9 mouse cellular contexts compared by ENCODE assay signal in the genomic region with DNA sequence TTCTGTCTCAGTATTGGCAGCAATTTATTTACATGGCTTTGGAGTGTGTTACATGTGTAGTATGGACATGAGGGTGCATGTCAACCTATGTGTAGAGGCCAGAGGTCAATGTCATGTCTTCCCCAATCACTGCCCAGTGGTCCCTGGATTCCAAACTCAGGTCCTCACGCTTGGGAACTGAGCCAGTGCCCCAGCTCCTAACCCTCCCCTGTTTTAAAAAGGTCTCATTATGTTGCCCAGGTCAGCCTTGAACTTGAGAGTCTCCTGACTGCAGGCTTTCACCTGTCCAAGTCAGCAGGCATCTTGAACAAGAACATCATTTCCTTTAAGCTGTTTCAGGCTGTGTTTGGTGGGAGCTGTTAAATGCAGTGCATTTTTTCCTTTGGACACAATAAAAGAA. TPM values are rescaled to one million over a fixed set of nuclear protein-coding genes. Genes with fewer than 3 reads are reported as not detected.
DNase-seq lines count a peak whose midpoint lies in the region; ATAC-seq and TF ChIP-seq lines count a peak whose summit lies in the region.
"Had no signal": no experiment of that assay in that cellular context is flagged by ENCODE, and none has a peak within 500 bp of the region (broad histone marks: within the 10 kb centered on the region; RNA-seq: fewer than 3 reads in every experiment).

No protein-coding gene starts in this region.

- no peak for TF ChIP-seq CTCF in stomach, postnatal 0 days (IDR thresholded peaks at IDR 0.05; ENCODE audit: low read depth)

- H3K9me3 ChIP-seq in heart, embryonic 14.5 days (ENCODE audit: control insufficient read depth, low read length): no peaks in the 10 kb centered on the region
- H3K9me3 ChIP-seq in heart, embryonic 12.5 days (replicated peaks): no peaks in the 10 kb centered on the region
- H3K9me3 ChIP-seq in neural tube, embryonic 12.5 days: no peaks in the 10 kb centered on the region
- no peaks in the 10 kb centered on the region for H3K9me3 ChIP-seq in liver, embryonic 13.5 days (replicated peaks)
- no peaks in the 10 kb centered on the region for H3K9me3 ChIP-seq in stomach, postnatal 0 days (ENCODE audit: control insufficient read depth, low read length)

- 90% methylated on average over 1 of the region's 1 CpGs for WGBS in heart, embryonic 14.5 days
- 86% methylated on average over 1 of the region's 1 CpGs for WGBS in heart, embryonic 12.5 days
- WGBS in neural tube, embryonic 12.5 days: 70% methylated on average over 1 of the region's 1 CpGs
- WGBS in liver, embryonic 13.5 days (ENCODE audit: insufficient replicate concordance): 100% methylated on average over 1 of the region's 1 CpGs
- WGBS in stomach, postnatal 0 days: 85% methylated on average over 1 of the region's 1 CpGs

- 0 out of 4 replicates have a peak overlapping the region, but pooled peaks of 1 of the 2 experiments have one; percentile 51 for H3K27ac ChIP-seq in heart, embryonic 14.5 days (replicated peaks in 1 of 2; ENCODE audit: control insufficient read depth in 1 of 2, insufficient read depth in 1 of 2, low read depth in 2 of 2, low read length in 2 of 2)
- H3K27ac ChIP-seq in heart, embryonic 12.5 days (ENCODE audit: poor library complexity, severe bottlenecking): no peak overlapping the region
- no peak overlapping the region for H3K27ac ChIP-seq in neural tube, embryonic 12.5 days
- peak overlapping the region; percentile 59 for H3K27ac ChIP-seq in liver, embryonic 13.5 days
- peak overlapping the region; percentile 58 for H3K27ac ChIP-seq in stomach, postnatal 0 days (replicated peaks)

- no peak for TF ChIP-seq EP300 in stomach, postnatal 0 days (optimal IDR thresholded peaks at IDR 0.05)

- H3K9ac ChIP-seq in heart, embryonic 14.5 days (ENCODE audit: low read length): no peak overlapping the region
- H3K9ac ChIP-seq in heart, embryonic 12.5 days: no peak overlapping the region
- H3K9ac ChIP-seq in neural tube, embryonic 12.5 days: no peak overlapping the region
- H3K9ac ChIP-seq in liver, embryonic 13.5 days: peak overlapping the region; percentile 60
- no peak overlapping the region for H3K9ac ChIP-seq in stomach, postnatal 0 days (ENCODE audit: low read length)

- peaks cover 21 to 38% of the 10 kb centered on the region in 2 experiments for H3K4me1 ChIP-seq in heart, embryonic 14.5 days (ENCODE audit: control insufficient read depth in 2 of 2, insufficient read depth in 2 of 2, low read length in 2 of 2)
- H3K4me1 ChIP-seq in heart, embryonic 12.5 days (replicated peaks): peaks cover 30% of the 10 kb centered on the region
- peaks cover 7% of the 10 kb centered on the region for H3K4me1 ChIP-seq in neural tube, embryonic 12.5 days
- H3K4me1 ChIP-seq in liver, embryonic 13.5 days (replicated peaks): peaks cover 65% of the 10 kb centered on the region
- no peaks in the 10 kb centered on the region; the same call in 1 of the 2 replicates for H3K4me1 ChIP-seq in stomach, postnatal 0 days (replicated peaks; ENCODE audit: control insufficient read depth, insufficient read depth)

- no peak overlapping the region for H3K4me3 ChIP-seq in heart, embryonic 14.5 days (ENCODE audit: control insufficient read depth in 1 of 2, insufficient read depth in 1 of 2, low read depth in 1 of 2, low read length in 2 of 2)
- H3K4me3 ChIP-seq in heart, embryonic 12.5 days: no peak overlapping the region
- no peak overlapping the region for H3K4me3 ChIP-seq in neural tube, embryonic 12.5 days
- H3K4me3 ChIP-seq in liver, embryonic 13.5 days (replicated peaks): peak overlapping the region; percentile 80
- no peak overlapping the region for H3K4me3 ChIP-seq in stomach, postnatal 0 days (ENCODE audit: low read depth, low read length)

- ATAC-seq in heart, embryonic 14.5 days (ENCODE audit: insufficient number of reproducible peaks, insufficient read depth, low FRiP score, low read depth): no peak
- ATAC-seq in heart, embryonic 12.5 days (ENCODE audit: insufficient number of reproducible peaks, low FRiP score): no peak
- no peak; the same call in 1 of the 2 replicates for ATAC-seq in neural tube, embryonic 12.5 days (ENCODE audit: low FRiP score, low read depth)
- ATAC-seq in liver, embryonic 13.5 days (ENCODE audit: low read depth): no peak
- ATAC-seq in stomach, postnatal 0 days (ENCODE audit: low FRiP score, low TSS enrichment): no peak

- 0 out of 2 replicates have a peak, but pooled peaks cover 5% of the 10 kb centered on the region for H3K36me3 ChIP-seq in heart, embryonic 14.5 days (ENCODE audit: control insufficient read depth, insufficient read depth, low read length)
- no peaks in the 10 kb centered on the region for H3K36me3 ChIP-seq in heart, embryonic 12.5 days
- H3K36me3 ChIP-seq in neural tube, embryonic 12.5 days: no peaks in the 10 kb centered on the region
- peaks cover 6% of the 10 kb centered on the region for H3K36me3 ChIP-seq in liver, embryonic 13.5 days
- no peaks in the 10 kb centered on the region for H3K36me3 ChIP-seq in stomach, postnatal 0 days (ENCODE audit: control insufficient read depth, insufficient read depth, low read length)

- H3K27me3 ChIP-seq in heart, embryonic 14.5 days (ENCODE audit: control insufficient read depth, insufficient read depth, low read length): no peaks in the 10 kb centered on the region
- H3K27me3 ChIP-seq in heart, embryonic 12.5 days (replicated peaks): no peaks in the 10 kb centered on the region
- H3K27me3 ChIP-seq in neural tube, embryonic 12.5 days (replicated peaks): no peaks in the 10 kb centered on the region
- H3K27me3 ChIP-seq in liver, embryonic 13.5 days: no peaks in the 10 kb centered on the region
- H3K27me3 ChIP-seq in stomach, postnatal 0 days (ENCODE audit: control insufficient read depth, insufficient read depth, low read length): no peaks in the 10 kb centered on the region

- no peak for DNase-seq in neural tube, embryonic 10.5 days (ENCODE audit: extremely low spot score, low spot score)
- no peak for DNase-seq in liver, embryonic 13.5 days
- DNase-seq in stomach, postnatal 0 days (ENCODE audit: low spot score): no peak
- no peak for DNase-seq in urinary bladder, postnatal 4 days (ENCODE audit: low spot score in 2 of 2)
- no peak for DNase-seq in thymus, postnatal 36 days
- DNase-seq: gastrocnemius, postnatal 10 days had no signal

- peak overlapping the region; percentile 73 for H3K4me2 ChIP-seq in heart, embryonic 14.5 days (ENCODE audit: low read length)
- H3K4me2 ChIP-seq in heart, embryonic 12.5 days: no peak overlapping the region
- H3K4me2 ChIP-seq in neural tube, embryonic 12.5 days (replicated peaks): peak overlapping the region; percentile 66
- H3K4me2 ChIP-seq in liver, embryonic 13.5 days: peak overlapping the region; percentile 82
- no peak overlapping the region for H3K4me2 ChIP-seq in stomach, postnatal 0 days (replicated peaks; ENCODE audit: low read depth)

RNA-seq across cellular contexts. Expression of gene Prnp, which starts 0.8 kb away (rescaled TPM):
- polyA plus RNA-seq in heart, embryonic 14.5 days (2014; fragmentation: Nextera tagmentation; extraction: Ambion mirVana): 69.1 and 75.7 TPM in 2 replicates
- polyA plus RNA-seq in heart, embryonic 12.5 days (2016; fragmentation: Nextera tagmentation; extraction: Ambion mirVana): 83.6 and 89.1 TPM in 2 replicates
- 74.5 and 75.1 TPM in 2 replicates for polyA plus RNA-seq in neural tube, embryonic 12.5 days (2016; fragmentation: Nextera tagmentation; extraction: Ambion mirVana)
- 30.3 and 32.3 TPM in 2 replicates for polyA plus RNA-seq in liver, embryonic 13.5 days (2015; fragmentation: Nextera tagmentation; extraction: Ambion mirVana)
- polyA plus RNA-seq in stomach, postnatal 0 days (2015; fragmentation: Nextera tagmentation; extraction: Ambion mirVana): 87.5 and 102 TPM in 2 replicates

RNA-seq across cellular contexts. Expression of gene Prn, which starts 0.9 kb away (rescaled TPM):
- not detected in 2 replicates for polyA plus RNA-seq in heart, embryonic 14.5 days (2014; fragmentation: Nextera tagmentation; extraction: Ambion mirVana)
- 0.24 TPM in 1 of 2 replicates, not detected in the other for polyA plus RNA-seq in heart, embryonic 12.5 days (2016; fragmentation: Nextera tagmentation; extraction: Ambion mirVana)
- not detected in 2 replicates for polyA plus RNA-seq in neural tube, embryonic 12.5 days (2016; fragmentation: Nextera tagmentation; extraction: Ambion mirVana)
- 0.28 TPM in 1 of 2 replicates, not detected in the other for polyA plus RNA-seq in liver, embryonic 13.5 days (2015; fragmentation: Nextera tagmentation; extraction: Ambion mirVana)
- polyA plus RNA-seq in stomach, postnatal 0 days (2015; fragmentation: Nextera tagmentation; extraction: Ambion mirVana): 0.17 TPM in 2 replicates

RNA-seq across cellular contexts. Expression of gene Prnd, which starts 41.8 kb away (rescaled TPM):
- polyA plus RNA-seq in heart, embryonic 14.5 days (2014; fragmentation: Nextera tagmentation; extraction: Ambion mirVana): 29.7 and 37.8 TPM in 2 replicates
- 5.4 and 6.2 TPM in 2 replicates for polyA plus RNA-seq in heart, embryonic 12.5 days (2016; fragmentation: Nextera tagmentation; extraction: Ambion mirVana)
- 9.8 and 11.0 TPM in 2 replicates for polyA plus RNA-seq in neural tube, embryonic 12.5 days (2016; fragmentation: Nextera tagmentation; extraction: Ambion mirVana)
- 0.34 and 0.45 TPM in 2 replicates for polyA plus RNA-seq in liver, embryonic 13.5 days (2015; fragmentation: Nextera tagmentation; extraction: Ambion mirVana)
- polyA plus RNA-seq in stomach, postnatal 0 days (2015; fragmentation: Nextera tagmentation; extraction: Ambion mirVana): 16.3 and 22.8 TPM in 2 replicates

RNA-seq across cellular contexts. Expression of gene Erv3, which starts 49.4 kb away (rescaled TPM):
- not detected in 2 replicates for polyA plus RNA-seq in heart, embryonic 14.5 days (2014; fragmentation: Nextera tagmentation; extraction: Ambion mirVana)
- polyA plus RNA-seq in heart, embryonic 12.5 days (2016; fragmentation: Nextera tagmentation; extraction: Ambion mirVana): not detected in 2 replicates
- polyA plus RNA-seq in neural tube, embryonic 12.5 days (2016; fragmentation: Nextera tagmentation; extraction: Ambion mirVana): not detected in 2 replicates
- polyA plus RNA-seq in liver, embryonic 13.5 days (2015; fragmentation: Nextera tagmentation; extraction: Ambion mirVana): not detected in 2 replicates
- 0.02 TPM in 1 of 2 replicates, not detected in the other for polyA plus RNA-seq in stomach, postnatal 0 days (2015; fragmentation: Nextera tagmentation; extraction: Ambion mirVana)

Comparison
In these comparisons a context has a peak if more than half of its experiments do, and no peak if none do; other contexts are left out.
1. H3K4me2 ChIP-seq: peak in heart, embryonic 14.5 days (single experiment), neural tube, embryonic 12.5 days (single experiment) and liver, embryonic 13.5 days (single experiment); none in heart, embryonic 12.5 days (single experiment) and stomach, postnatal 0 days (single experiment).
2. H3K27ac ChIP-seq: peak in liver, embryonic 13.5 days (single experiment) and stomach, postnatal 0 days (single experiment); none in heart, embryonic 12.5 days (single experiment) and neural tube, embryonic 12.5 days (single experiment).